In the genomic region with DNA sequence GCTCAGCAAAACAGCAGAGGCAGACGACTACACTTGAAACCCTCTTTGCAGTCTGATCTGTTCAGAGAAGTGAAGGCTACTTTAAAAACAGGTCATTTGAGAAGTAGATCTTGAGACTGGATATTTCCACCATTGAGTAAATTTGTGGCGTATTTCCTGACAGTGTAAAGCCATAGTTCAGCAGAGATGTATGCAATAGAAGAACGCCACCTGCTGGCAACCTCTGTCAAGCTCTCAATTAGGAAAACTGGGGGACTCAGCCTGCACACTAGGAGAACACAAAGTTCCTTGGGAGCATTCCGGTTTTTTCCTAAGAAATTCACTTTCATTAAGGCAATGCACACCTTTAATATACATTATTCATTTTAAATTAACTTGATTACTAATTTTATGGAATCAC, we compare ENCODE assay signal across 8 mouse cellular contexts. TPM values are rescaled to one million over a fixed set of nuclear protein-coding genes. Genes with fewer than 3 reads are reported as not detected.
DNase-seq lines count a peak whose midpoint lies in the region; ATAC-seq and TF ChIP-seq lines count a peak whose summit lies in the region.
"Had no signal": no experiment of that assay in that cellular context is flagged by ENCODE, and none has a peak within 500 bp of the region (broad histone marks: within the 10 kb centered on the region; RNA-seq: fewer than 3 reads in every experiment).

No protein-coding gene starts in this region.

- TF ChIP-seq POLR2A in limb, embryonic 14.5 days (IDR thresholded peaks at IDR 0.05; ENCODE audit: borderline replicate concordance, extremely low read depth, insufficient read depth, insufficient read length) = no peak

- H3K4me3 ChIP-seq in forebrain, embryonic 14.5 days (ENCODE audit: low read depth, low read length) = no peak overlapping the region
- no peak overlapping the region for H3K4me3 ChIP-seq in kidney, postnatal 0 days (replicated peaks; ENCODE audit: low read depth, low read length)
- H3K4me3 ChIP-seq in limb, embryonic 14.5 days (replicated peaks; ENCODE audit: low read length) = no peak overlapping the region
- H3K4me3 ChIP-seq: limb, embryonic 12.5 days had no signal

- no peaks in the 10 kb centered on the region for H3K36me3 ChIP-seq in forebrain, embryonic 14.5 days (ENCODE audit: control insufficient read depth, insufficient read depth, low read length)
- no peaks in the 10 kb centered on the region for H3K36me3 ChIP-seq in kidney, postnatal 0 days (ENCODE audit: insufficient read depth, low read length)
- no peaks in the 10 kb centered on the region for H3K36me3 ChIP-seq in limb, embryonic 14.5 days (ENCODE audit: control insufficient read depth, insufficient read depth, low read length)
- H3K36me3 ChIP-seq: limb, embryonic 12.5 days had no signal

- H3K9me3 ChIP-seq in forebrain, embryonic 14.5 days (replicated peaks; ENCODE audit: control insufficient read depth, low read length) = no peaks in the 10 kb centered on the region
- no peaks in the 10 kb centered on the region for H3K9me3 ChIP-seq in kidney, postnatal 0 days (replicated peaks; ENCODE audit: low read length)
- no peaks in the 10 kb centered on the region for H3K9me3 ChIP-seq in limb, embryonic 14.5 days (ENCODE audit: control insufficient read depth, low read length)
- H3K9me3 ChIP-seq: limb, embryonic 12.5 days had no signal

- H3K4me1 ChIP-seq in forebrain, embryonic 14.5 days (ENCODE audit: control insufficient read depth, insufficient read depth, low read length) = no peaks in the 10 kb centered on the region
- no peaks in the 10 kb centered on the region for H3K4me1 ChIP-seq in kidney, postnatal 0 days (replicated peaks; ENCODE audit: insufficient read depth, low read length)
- no peaks in the 10 kb centered on the region for H3K4me1 ChIP-seq in limb, embryonic 14.5 days (ENCODE audit: control insufficient read depth, insufficient read depth, low read length)
- H3K4me1 ChIP-seq: limb, embryonic 12.5 days had no signal

- peak; percentile 56 for DNase-seq in urinary bladder, postnatal 25 days (ENCODE audit: low spot score)
- DNase-seq in urinary bladder, adult 2 months (ENCODE audit: low spot score) = no peak
- DNase-seq in c-Kit-positive CD71-negative TER-119-negative erythroid progenitor cells, embryonic 14.5 days (ENCODE audit: low read depth) = peak; percentile 54
- peak; percentile 90 for DNase-seq in forebrain, embryonic 14.5 days (ENCODE audit: low spot score)
- DNase-seq in kidney, postnatal 0 days (ENCODE audit: low spot score) = peak; percentile 88
- DNase-seq in limb, embryonic 14.5 days (ENCODE audit: low spot score) = peak; percentile 88
- peak; percentile 89 for DNase-seq in retina, embryonic 14.5 days (ENCODE audit: low spot score)

- H3K9ac ChIP-seq in forebrain, embryonic 14.5 days (ENCODE audit: low read length) = no peak overlapping the region
- H3K9ac ChIP-seq in kidney, postnatal 0 days (ENCODE audit: low read depth, low read length) = no peak overlapping the region
- H3K9ac ChIP-seq in limb, embryonic 14.5 days (ENCODE audit: low read depth, low read length, severe bottlenecking) = no peak overlapping the region
- H3K9ac ChIP-seq: limb, embryonic 12.5 days had no signal

- H3K4me2 ChIP-seq in forebrain, embryonic 14.5 days (ENCODE audit: low read length) = no peak overlapping the region
- H3K4me2 ChIP-seq in kidney, postnatal 0 days (ENCODE audit: low read length) = no peak overlapping the region
- H3K4me2 ChIP-seq in limb, embryonic 14.5 days (replicated peaks; ENCODE audit: low read depth, low read length, severe bottlenecking) = no peak overlapping the region
- H3K4me2 ChIP-seq: limb, embryonic 12.5 days had no signal

- TF ChIP-seq CTCF in kidney, postnatal 0 days (IDR thresholded peaks at IDR 0.05; ENCODE audit: low read depth) = peak; percentile 87

- no peaks in the 10 kb centered on the region for H3K27me3 ChIP-seq in forebrain, embryonic 14.5 days (replicated peaks; ENCODE audit: control insufficient read depth, insufficient read depth, low read length)
- H3K27me3 ChIP-seq in kidney, postnatal 0 days (ENCODE audit: insufficient read depth, low read length) = no peaks in the 10 kb centered on the region
- H3K27me3 ChIP-seq in limb, embryonic 14.5 days (ENCODE audit: control insufficient read depth, insufficient read depth, low read length) = no peaks in the 10 kb centered on the region

- 15% methylated on average over 4 of the region's 4 CpGs for WGBS in forebrain, embryonic 14.5 days
- WGBS in kidney, postnatal 0 days = 18% methylated on average over 4 of the region's 4 CpGs
- 17% methylated on average over 4 of the region's 4 CpGs for WGBS in limb, embryonic 14.5 days

- H3K27ac ChIP-seq in forebrain, embryonic 14.5 days (ENCODE audit: low read depth, low read length) = no peak overlapping the region
- no peak overlapping the region for H3K27ac ChIP-seq in kidney, postnatal 0 days
- H3K27ac ChIP-seq in limb, embryonic 14.5 days (replicated peaks; ENCODE audit: low read depth, low read length) = no peak overlapping the region
- H3K27ac ChIP-seq: limb, embryonic 12.5 days had no signal

- ATAC-seq in forebrain, embryonic 14.5 days = 0 out of 2 replicates have a peak, but pooled peaks have one; percentile 37
- no peak for ATAC-seq in kidney, postnatal 0 days (replicated peaks; ENCODE audit: low FRiP score, low read depth)
- no peak for ATAC-seq in limb, embryonic 14.5 days (ENCODE audit: low FRiP score, low read depth)

RNA-seq across cellular contexts. Expression of a gene that starts 34.9 kb away (rescaled TPM):
- polyA plus RNA-seq in urinary bladder, adult 2 months (2012; rRNA removed) = 20.0 and 20.2 TPM in 2 replicates
- 21.9 and 23.3 TPM in 2 replicates for polyA plus RNA-seq in forebrain, embryonic 14.5 days (2014; fragmentation: Nextera tagmentation; extraction: Ambion mirVana)
- 20.3 and 20.8 TPM in 2 replicates for polyA plus RNA-seq in kidney, postnatal 0 days (2015; fragmentation: Nextera tagmentation; extraction: Ambion mirVana)
- polyA plus RNA-seq in limb, embryonic 14.5 days (2012; rRNA removed) = 17.9 and 20.4 TPM in 2 replicates
- 24.4 and 26.5 TPM in 2 replicates for polyA plus RNA-seq in limb, embryonic 14.5 days (2014; fragmentation: Nextera tagmentation; extraction: Ambion mirVana)
